16 mouse cellular contexts compared by ENCODE assay signal in genomic region chr2:118051610-118052009, GRCm38 (mm10).
"Had no signal": no experiment of that assay in that cellular context is flagged by ENCODE, and none has a peak within 500 bp of the region (broad histone marks: within the 10 kb centered on the region; RNA-seq: fewer than 3 reads in every experiment).

No protein-coding gene starts in this region.

- H3K9me3 ChIP-seq: neural tube, embryonic 13.5 days; neural tube, embryonic 15.5 days; stomach, embryonic 15.5 days had no signal

- H3K4me1 ChIP-seq: neural tube, embryonic 13.5 days; neural tube, embryonic 15.5 days; stomach, embryonic 15.5 days had no signal

- DNase-seq: retina, postnatal 1 day; right cerebral cortex, adult 18-20 months; right cerebral cortex, postnatal 14 days; right cerebral cortex, postnatal 25 days; right cerebral cortex, postnatal 4 days; spleen, adult 18-20 months; thymus, adult 18-20 months; thymus, adult 2 months; thymus, postnatal 14 days; thymus, postnatal 25 days; thymus, postnatal 36 days; thymus, postnatal 4 days had no signal

- H3K36me3 ChIP-seq: neural tube, embryonic 13.5 days; neural tube, embryonic 15.5 days; stomach, embryonic 15.5 days had no signal

- H3K4me2 ChIP-seq: neural tube, embryonic 13.5 days; neural tube, embryonic 15.5 days; stomach, embryonic 15.5 days had no signal

- H3K27ac ChIP-seq: neural tube, embryonic 13.5 days; neural tube, embryonic 15.5 days; stomach, embryonic 15.5 days; stomach, postnatal 0 days had no signal

- H3K4me3 ChIP-seq: neural tube, embryonic 13.5 days; neural tube, embryonic 15.5 days; stomach, embryonic 15.5 days had no signal

- H3K9ac ChIP-seq: neural tube, embryonic 13.5 days; neural tube, embryonic 15.5 days; stomach, embryonic 15.5 days had no signal

- H3K27me3 ChIP-seq: neural tube, embryonic 13.5 days; neural tube, embryonic 15.5 days; stomach, embryonic 15.5 days had no signal
